Mouse (Mus musculus): ENCODE measurements around the gene Car14. TPM values are rescaled to one million over a fixed set of nuclear protein-coding genes. Genes with fewer than 3 reads are reported as not detected.

Car14 gene
- polyA plus RNA-seq, 1 experiment from 2014 or later, result 8.6 TPM

DNA sequence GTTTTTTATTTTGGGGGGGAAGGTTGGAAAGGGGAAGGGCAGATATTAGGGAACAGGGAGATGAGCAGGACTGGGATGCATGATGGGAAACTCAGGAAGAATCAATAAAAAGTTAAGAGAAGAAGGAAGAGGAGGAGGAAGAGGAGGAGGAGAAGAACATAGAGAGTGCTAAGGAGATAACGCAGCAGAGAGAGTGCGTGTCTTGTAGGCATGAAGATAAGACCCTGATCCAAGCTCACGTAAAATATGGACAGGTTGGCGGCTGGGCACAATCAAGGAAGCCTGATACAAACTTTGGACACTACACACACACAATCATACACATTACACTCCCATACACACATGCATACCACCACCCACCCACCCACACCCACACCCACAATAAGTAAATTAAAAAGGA lies 10.2 kb upstream of the Car14 start:
- Histone ChIP-seq H3K4me1 (ENCODE audit: control insufficient read depth, insufficient read depth, low read length) (no peaks in the 10 kb centered on the region), H3K36me3 (ENCODE audit: control insufficient read depth, insufficient read depth, low read length) (no peaks in the 10 kb centered on the region), H3K4me3 (replicated peaks; ENCODE audit: low read depth, low read length) (no peak overlapping the region), H3K27me3 (ENCODE audit: control insufficient read depth, insufficient read depth, low read length) (no peaks in the 10 kb centered on the region), H3K27ac (replicated peaks; ENCODE audit: low read depth, low read length) (no peak overlapping the region), H3K9ac (replicated peaks; ENCODE audit: low read length) (no peak overlapping the region), H3K9me3 (ENCODE audit: control insufficient read depth, low read length) (no peaks in the 10 kb centered on the region), H3K4me2 (ENCODE audit: low read length) (no peak overlapping the region)
- WGBS, result 88% methylated on average over 4 of the region's 4 CpGs
- ATAC-seq (ENCODE audit: low FRiP score, low TSS enrichment) (no peak), DNase-seq (no peak)

GRCm38 (mm10) chr3:95907613-95908012 lies 3.1 kb upstream of the Car14 start:
- Histone ChIP-seq H3K27ac (replicated peaks; ENCODE audit: low read depth, low read length) (no peak overlapping the region), H3K4me1 (ENCODE audit: control insufficient read depth, insufficient read depth, low read length) (peaks cover 12% of the 10 kb centered on the region), H3K27me3 (ENCODE audit: control insufficient read depth, insufficient read depth, low read length) (no peaks in the 10 kb centered on the region), H3K4me3 (replicated peaks; ENCODE audit: low read depth, low read length) (no peak overlapping the region), H3K9ac (replicated peaks; ENCODE audit: low read length) (no peak overlapping the region), H3K9me3 (ENCODE audit: control insufficient read depth, low read length) (no peaks in the 10 kb centered on the region), H3K36me3 (ENCODE audit: control insufficient read depth, insufficient read depth, low read length) (no peaks in the 10 kb centered on the region), H3K4me2 (ENCODE audit: low read length) (no peak overlapping the region)
- DNase-seq, result no peak
- WGBS, result 50% methylated on average over 4 of the region's 4 CpGs
- ATAC-seq (ENCODE audit: low FRiP score, low TSS enrichment), result no peak

DNA sequence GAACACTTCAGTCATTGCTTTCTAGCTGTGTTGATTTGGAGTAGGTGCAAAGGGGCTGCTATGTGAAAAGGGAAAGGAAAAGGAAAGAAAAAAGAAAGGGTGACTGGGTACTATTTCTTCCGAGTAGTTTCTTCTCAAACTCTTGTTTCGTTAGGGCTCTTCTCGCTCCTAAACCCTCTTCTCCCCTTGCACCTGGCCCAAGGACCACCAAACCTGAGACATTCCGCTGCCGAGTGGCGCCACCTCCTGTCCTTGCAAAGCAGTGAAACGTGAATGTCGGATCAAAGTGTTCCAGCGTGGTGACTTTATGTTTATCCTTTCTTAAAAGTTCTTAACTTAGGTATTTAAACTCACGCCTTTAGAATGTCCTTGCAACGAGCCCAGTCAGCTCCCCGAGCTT lies 2.4 kb upstream of the Car14 start:
- no peak overlapping the region for H3K4me3 ChIP-seq (replicated peaks; ENCODE audit: low read depth, low read length)
- peaks cover 12% of the 10 kb centered on the region for H3K4me1 ChIP-seq (ENCODE audit: control insufficient read depth, insufficient read depth, low read length)
- H3K36me3 ChIP-seq (ENCODE audit: control insufficient read depth, insufficient read depth, low read length), result no peaks in the 10 kb centered on the region
- H3K27me3 ChIP-seq (ENCODE audit: control insufficient read depth, insufficient read depth, low read length), result no peaks in the 10 kb centered on the region
- no peaks in the 10 kb centered on the region for H3K9me3 ChIP-seq (ENCODE audit: control insufficient read depth, low read length)
- no peak overlapping the region for H3K9ac ChIP-seq (replicated peaks; ENCODE audit: low read length)
- under 1% methylated on average over 12 of the region's 12 CpGs for whole genome bisulfite sequencing
- ATAC-seq (ENCODE audit: low FRiP score, low TSS enrichment), result no peak
- H3K27ac ChIP-seq (replicated peaks; ENCODE audit: low read depth, low read length), result no peak overlapping the region
- DNase-seq, result peak; percentile 77
- H3K4me2 ChIP-seq (ENCODE audit: low read length), result peak overlapping the region; percentile 53

DNA sequence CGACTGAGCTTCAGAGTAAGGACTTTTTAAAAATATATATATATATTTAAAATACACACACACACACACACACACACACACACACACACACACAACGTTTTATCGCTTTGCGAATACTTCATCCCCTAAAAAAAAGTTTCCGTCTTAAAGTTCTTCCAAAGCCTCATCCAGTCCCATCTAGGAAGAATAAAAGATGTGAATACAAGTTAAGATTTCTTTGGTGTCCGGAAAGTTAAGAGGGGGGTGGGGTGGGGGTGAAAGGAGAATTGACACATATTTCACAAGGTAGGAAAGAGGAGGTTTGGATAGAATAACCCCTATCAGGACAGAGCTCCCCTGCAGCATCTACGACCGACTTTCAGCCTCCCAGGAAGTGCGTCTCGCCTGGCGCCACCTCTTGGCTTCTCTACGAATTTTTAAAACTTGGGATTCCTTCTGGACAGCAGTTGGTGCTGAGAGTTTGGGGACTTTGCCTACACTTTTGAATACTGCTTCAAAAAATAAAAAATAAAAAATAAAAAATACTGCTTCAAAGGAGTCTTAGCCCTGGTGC lies 1.5 kb upstream of the Car14 start:
- H3K36me3 ChIP-seq (ENCODE audit: control insufficient read depth, insufficient read depth, low read length), result no peaks in the 10 kb centered on the region
- H3K4me3 ChIP-seq (replicated peaks; ENCODE audit: low read depth, low read length), result peak overlapping the region; percentile 27; the same call in 1 of the 2 replicates
- no peak for ATAC-seq (ENCODE audit: low FRiP score, low TSS enrichment)
- H3K27me3 ChIP-seq (ENCODE audit: control insufficient read depth, insufficient read depth, low read length), result no peaks in the 10 kb centered on the region
- peak overlapping the region; percentile 53 for H3K4me2 ChIP-seq (ENCODE audit: low read length)
- no peak overlapping the region for H3K27ac ChIP-seq (replicated peaks; ENCODE audit: low read depth, low read length)
- H3K9me3 ChIP-seq (ENCODE audit: control insufficient read depth, low read length), result no peaks in the 10 kb centered on the region
- peak; percentile 74 for DNase-seq
- whole genome bisulfite sequencing, result under 1% methylated on average over 12 of the region's 12 CpGs
- peaks cover 12% of the 10 kb centered on the region for H3K4me1 ChIP-seq (ENCODE audit: control insufficient read depth, insufficient read depth, low read length)
- no peak overlapping the region for H3K9ac ChIP-seq (replicated peaks; ENCODE audit: low read length)

GRCm38 (mm10) chr3:95905146-95905939 lies 852 bp upstream of the Car14 start:
- under 1% methylated on average over 18 of the region's 18 CpGs for WGBS
- H3K36me3 ChIP-seq (ENCODE audit: control insufficient read depth, insufficient read depth, low read length), result no peaks in the 10 kb centered on the region
- no peaks in the 10 kb centered on the region for H3K27me3 ChIP-seq (ENCODE audit: control insufficient read depth, insufficient read depth, low read length)
- peak; percentile 46 for ATAC-seq (ENCODE audit: low FRiP score, low TSS enrichment)
- peak overlapping the region; percentile 32; the same call in 1 of the 2 replicates for H3K9ac ChIP-seq (replicated peaks; ENCODE audit: low read length)
- no peaks in the 10 kb centered on the region for H3K9me3 ChIP-seq (ENCODE audit: control insufficient read depth, low read length)
- peak; percentile 64 for DNase-seq
- peaks cover 12% of the 10 kb centered on the region for H3K4me1 ChIP-seq (ENCODE audit: control insufficient read depth, insufficient read depth, low read length)
- H3K4me2 ChIP-seq (ENCODE audit: low read length), result peak overlapping the region; percentile 53
- no peak overlapping the region for H3K27ac ChIP-seq (replicated peaks; ENCODE audit: low read depth, low read length)
- H3K4me3 ChIP-seq (replicated peaks; ENCODE audit: low read depth, low read length), result peak overlapping the region; percentile 27

GRCm38 (mm10) chr3:95903753-95904502 lies 563 bp downstream of the Car14 start:
- Histone ChIP-seq H3K4me1 (ENCODE audit: control insufficient read depth, insufficient read depth, low read length) (peaks cover 12% of the 10 kb centered on the region), H3K4me3 (replicated peaks; ENCODE audit: low read depth, low read length) (peak overlapping the region; percentile 13; the same call in 1 of the 2 replicates), H3K27ac (replicated peaks; ENCODE audit: low read depth, low read length) (no peak overlapping the region), H3K27me3 (ENCODE audit: control insufficient read depth, insufficient read depth, low read length) (no peaks in the 10 kb centered on the region), H3K9me3 (ENCODE audit: control insufficient read depth, low read length) (no peaks in the 10 kb centered on the region), H3K36me3 (ENCODE audit: control insufficient read depth, insufficient read depth, low read length) (no peaks in the 10 kb centered on the region), H3K9ac (replicated peaks; ENCODE audit: low read length) (peak overlapping the region; percentile 24; the same call in 1 of the 2 replicates), H3K4me2 (ENCODE audit: low read length) (peak overlapping the region; percentile 53)
- WGBS, result 1% methylated on average over 15 of the region's 15 CpGs
- DNase-seq (no peak), ATAC-seq (ENCODE audit: low FRiP score, low TSS enrichment) (no peak)

- Histone ChIP-seq H3K4me3 (replicated peaks; ENCODE audit: low read depth, low read length) (no peak overlapping the region), H3K27me3 (ENCODE audit: control insufficient read depth, insufficient read depth, low read length) (no peaks in the 10 kb centered on the region), H3K9ac (replicated peaks; ENCODE audit: low read length) (no peak overlapping the region), H3K36me3 (ENCODE audit: control insufficient read depth, insufficient read depth, low read length) (peaks cover 7% of the 10 kb centered on the region; the same call in 1 of the 2 replicates), H3K4me1 (ENCODE audit: control insufficient read depth, insufficient read depth, low read length) (peaks cover 12% of the 10 kb centered on the region), H3K27ac (replicated peaks; ENCODE audit: low read depth, low read length) (no peak overlapping the region), H3K4me2 (ENCODE audit: low read length) (no peak overlapping the region; the same call in 1 of the 2 replicates), H3K9me3 (ENCODE audit: control insufficient read depth, low read length) (no peaks in the 10 kb centered on the region)
- DNase-seq (no peak), ATAC-seq (ENCODE audit: low FRiP score, low TSS enrichment) (no peak)
- 27% methylated on average over 6 of the region's 6 CpGs for WGBS
These were observed 1.8 kb downstream of the Car14 start for GRCm38 (mm10) chr3:95902643-95903042.

DNA sequence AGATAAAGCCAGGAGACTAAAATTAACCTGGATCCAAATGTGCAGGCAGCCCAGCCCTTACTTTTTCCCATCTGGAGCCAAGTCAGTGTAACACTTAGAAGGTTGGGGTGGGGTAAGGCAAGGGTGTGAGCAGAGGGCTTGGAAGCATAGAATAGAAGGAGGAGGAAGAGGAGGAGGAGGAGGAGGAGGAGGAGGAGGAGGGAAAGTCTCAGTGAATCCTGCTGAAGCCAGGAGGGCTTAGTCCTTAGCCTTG lies 2.2 kb downstream of the Car14 start:
- H3K9me3 ChIP-seq (ENCODE audit: control insufficient read depth, low read length), result no peaks in the 10 kb centered on the region
- H3K4me2 ChIP-seq (ENCODE audit: low read length), result no peak overlapping the region
- H3K27me3 ChIP-seq (ENCODE audit: control insufficient read depth, insufficient read depth, low read length), result no peaks in the 10 kb centered on the region
- H3K9ac ChIP-seq (replicated peaks; ENCODE audit: low read length), result no peak overlapping the region
- no peak overlapping the region for H3K4me3 ChIP-seq (replicated peaks; ENCODE audit: low read depth, low read length)
- DNase-seq (no peak), ATAC-seq (ENCODE audit: low FRiP score, low TSS enrichment) (no peak)
- H3K36me3 ChIP-seq (ENCODE audit: control insufficient read depth, insufficient read depth, low read length), result peaks cover 8% of the 10 kb centered on the region; the same call in 1 of the 2 replicates
- H3K4me1 ChIP-seq (ENCODE audit: control insufficient read depth, insufficient read depth, low read length), result peaks cover 12% of the 10 kb centered on the region
- H3K27ac ChIP-seq (replicated peaks; ENCODE audit: low read depth, low read length), result no peak overlapping the region
